Mouse (Mus musculus): ENCODE results near the gene Gpr137. TPM values are rescaled to one million over a fixed set of nuclear protein-coding genes. Genes with fewer than 3 reads are reported as not detected.

Gpr137 gene
- polyA plus RNA-seq, 1 experiment from 2014 or later: 39.7 TPM

DNA sequence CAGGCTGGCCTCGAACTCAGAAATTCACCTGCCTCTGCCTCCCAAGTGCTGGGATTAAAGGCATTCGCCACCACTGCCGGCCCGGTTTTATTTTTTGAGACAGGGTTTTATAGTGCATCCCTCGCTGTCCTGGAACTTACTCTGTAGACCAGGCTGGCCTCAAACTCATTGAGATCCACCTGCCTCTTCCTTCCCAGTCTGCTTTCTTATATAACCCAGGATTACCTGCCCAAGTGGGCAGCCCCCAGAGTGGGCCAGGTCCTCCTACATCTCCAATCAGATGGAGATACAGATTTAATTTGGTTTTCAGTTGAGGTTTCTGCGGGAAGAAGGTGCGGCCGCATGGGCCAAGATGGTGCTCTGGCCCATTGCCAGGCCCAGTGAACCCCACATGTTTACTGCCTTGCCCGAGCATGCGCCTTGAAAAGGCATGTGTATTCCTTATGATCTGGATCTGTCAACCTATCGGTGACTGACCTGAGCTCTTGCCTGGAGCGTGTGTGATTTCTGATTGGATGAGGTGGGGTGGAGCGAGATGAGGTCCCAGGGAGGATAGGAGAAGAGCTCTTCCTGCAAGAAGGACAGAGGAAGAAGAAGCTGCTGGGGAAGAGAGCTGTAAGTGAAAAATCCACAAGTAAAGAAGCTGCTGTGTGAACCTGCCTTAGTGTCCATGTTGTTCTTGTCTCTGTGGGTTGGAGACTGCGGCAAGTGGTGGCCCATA is 48.4 kb downstream of the Gpr137 start:
- H3K9me3 ChIP-seq (ENCODE audit: control insufficient read depth, low read length): no peaks in the 10 kb centered on the region
- 88% methylated on average over 14 of the region's 14 CpGs for WGBS

DNA sequence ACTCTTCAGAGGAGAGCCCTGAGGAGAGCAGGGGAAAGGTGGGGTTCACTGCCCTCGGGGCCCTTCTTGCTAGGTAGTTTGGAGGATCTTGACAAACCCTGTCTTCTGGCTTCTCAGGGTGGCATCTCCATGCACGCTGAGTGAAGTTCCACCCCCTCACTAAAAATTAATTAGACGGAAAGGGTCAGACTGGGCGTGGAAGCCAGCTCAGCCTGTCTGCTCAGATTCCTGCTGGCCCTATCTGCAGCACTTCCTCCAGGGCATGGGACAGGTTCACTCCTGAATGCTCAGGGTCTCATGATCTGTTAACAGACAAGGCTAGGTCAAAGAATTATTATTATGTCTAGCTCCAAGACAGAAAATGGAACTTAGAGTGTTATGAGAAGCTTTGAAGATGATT is 49.8 kb downstream of the Gpr137 start:
- no peak overlapping the region for H3K9ac ChIP-seq (ENCODE audit: low read length)
- 68% methylated on average over 4 of the region's 4 CpGs for WGBS
- H3K4me2 ChIP-seq (ENCODE audit: low read depth): no peak overlapping the region
- H3K9me3 ChIP-seq (ENCODE audit: control insufficient read depth, low read length): no peaks in the 10 kb centered on the region
- no peaks in the 10 kb centered on the region for H3K4me1 ChIP-seq (ENCODE audit: control insufficient read depth, insufficient read depth, low read length)
- DNase-seq (ENCODE audit: low spot score) (no peak), ATAC-seq (ENCODE audit: insufficient read depth, low FRiP score, low TSS enrichment) (no peak)
- no peak overlapping the region for H3K27ac ChIP-seq (ENCODE audit: low read depth, low read length)
- H3K27me3 ChIP-seq (ENCODE audit: control insufficient read depth, insufficient read depth, low read length): no peaks in the 10 kb centered on the region
- no peak overlapping the region for H3K4me3 ChIP-seq (ENCODE audit: low read depth, low read length)
- H3K36me3 ChIP-seq (ENCODE audit: control insufficient read depth, insufficient read depth, low read length): no peaks in the 10 kb centered on the region

More for the DNA sequence above, 48.4 kb downstream of the Gpr137 start:
- Histone ChIP-seq H3K9ac (ENCODE audit: low read length) (no peak overlapping the region), H3K27me3 (ENCODE audit: control insufficient read depth, insufficient read depth, low read length) (no peaks in the 10 kb centered on the region), H3K36me3 (ENCODE audit: control insufficient read depth, insufficient read depth, low read length) (no peaks in the 10 kb centered on the region), H3K4me2 (ENCODE audit: low read depth) (no peak overlapping the region), H3K27ac (ENCODE audit: low read depth, low read length) (no peak overlapping the region), H3K4me3 (ENCODE audit: low read depth, low read length) (no peak overlapping the region), H3K4me1 (ENCODE audit: control insufficient read depth, insufficient read depth, low read length) (no peaks in the 10 kb centered on the region)
- ATAC-seq (ENCODE audit: insufficient read depth, low FRiP score, low TSS enrichment) (no peak), DNase-seq (ENCODE audit: low spot score) (no peak)

Small RNA genes lying within 50 kb of the gene (microRNA-seq; reads per million reads assigned to microRNA genes)
- gene Mir6990: not detected

Other genes starting within 250 kb of the Gpr137 start
- 4.7 and 6.7 TPM in 2 replicates for gene Rps6ka4, start 101.8 kb downstream of the Gpr137 start, polyA plus RNA-seq (2014; fragmentation: Nextera tagmentation; extraction: Ambion mirVana)
- 0.89 and 1.0 TPM in 2 replicates for gene Ccdc88b, start 84.3 kb downstream of the Gpr137 start, polyA plus RNA-seq (2014; fragmentation: Nextera tagmentation; extraction: Ambion mirVana)
- gene Trmt112, start 32.8 kb downstream of the Gpr137 start, polyA plus RNA-seq (2014; fragmentation: Nextera tagmentation; extraction: Ambion mirVana): 125 and 131 TPM in 2 replicates
- 110 and 120 TPM in 2 replicates for gene Prdx5, start 32.4 kb downstream of the Gpr137 start, polyA plus RNA-seq (2014; fragmentation: Nextera tagmentation; extraction: Ambion mirVana)
- gene Esrra, start 20.7 kb downstream of the Gpr137 start, polyA plus RNA-seq (2014; fragmentation: Nextera tagmentation; extraction: Ambion mirVana): 4.1 and 4.3 TPM in 2 replicates
- gene Catsperz, start 17.1 kb downstream of the Gpr137 start, polyA plus RNA-seq (2014; fragmentation: Nextera tagmentation; extraction: Ambion mirVana): 0.77 TPM in 1 of 2 replicates, not detected in the other
- gene Kcnk4, start 8.0 kb downstream of the Gpr137 start, polyA plus RNA-seq (2014; fragmentation: Nextera tagmentation; extraction: Ambion mirVana): 0.13 and 0.28 TPM in 2 replicates
- gene Bad, start 619 bp downstream of the Gpr137 start, polyA plus RNA-seq (2014; fragmentation: Nextera tagmentation; extraction: Ambion mirVana): 53.0 and 58.5 TPM in 2 replicates
- gene Ppp1r14b, start 32.5 kb upstream of the Gpr137 start, polyA plus RNA-seq (2014; fragmentation: Nextera tagmentation; extraction: Ambion mirVana): 290 and 313 TPM in 2 replicates
- 22.7 and 25.0 TPM in 2 replicates for gene Plcb3, start 34.0 kb upstream of the Gpr137 start, polyA plus RNA-seq (2014; fragmentation: Nextera tagmentation; extraction: Ambion mirVana)
- gene Fkbp2, start 38.0 kb upstream of the Gpr137 start, polyA plus RNA-seq (2014; fragmentation: Nextera tagmentation; extraction: Ambion mirVana): 80.1 and 86.5 TPM in 2 replicates
- gene Vegfb, start 45.2 kb upstream of the Gpr137 start, polyA plus RNA-seq (2014; fragmentation: Nextera tagmentation; extraction: Ambion mirVana): 27.8 and 29.4 TPM in 2 replicates
- 16.2 and 17.3 TPM in 2 replicates for gene Dnajc4, start 50.1 kb upstream of the Gpr137 start, polyA plus RNA-seq (2014; fragmentation: Nextera tagmentation; extraction: Ambion mirVana)
- gene Nudt22, start 53.6 kb upstream of the Gpr137 start, polyA plus RNA-seq (2014; fragmentation: Nextera tagmentation; extraction: Ambion mirVana): 19.6 and 20.5 TPM in 2 replicates
- 9.7 and 12.1 TPM in 2 replicates for gene Trpt1, start 53.7 kb upstream of the Gpr137 start, polyA plus RNA-seq (2014; fragmentation: Nextera tagmentation; extraction: Ambion mirVana)
- 8.8 and 9.5 TPM in 2 replicates for gene Fermt3, start 77.0 kb upstream of the Gpr137 start, polyA plus RNA-seq (2014; fragmentation: Nextera tagmentation; extraction: Ambion mirVana)
- gene Stip1, start 97.5 kb upstream of the Gpr137 start, polyA plus RNA-seq (2014; fragmentation: Nextera tagmentation; extraction: Ambion mirVana): 423 and 425 TPM in 2 replicates
- 3.2 and 3.3 TPM in 2 replicates for gene Macrod1, start 114.3 kb upstream of the Gpr137 start, polyA plus RNA-seq (2014; fragmentation: Nextera tagmentation; extraction: Ambion mirVana)
- 6.6 and 7.5 TPM in 2 replicates for gene Flrt1, start 163.2 kb upstream of the Gpr137 start, polyA plus RNA-seq (2014; fragmentation: Nextera tagmentation; extraction: Ambion mirVana)